Mouse (Mus musculus) C2C12 (cell line): ENCODE data around the gene Ids. TPM values are rescaled to one million over a fixed set of nuclear protein-coding genes. Genes with fewer than 3 reads are reported as not detected.
A peak's percentile ranks its signal among the peaks of the same experiment; 100 is the strongest.
"Not testable (repeated sequence)": the region's sequence is repeated elsewhere in the genome, so short reads cannot be mapped to it uniquely, and the experiment has no call there.

Experiments used
- H3K27me3 ChIP-seq: one replicate; pipeline ENCODE4 v1.6.1; 2011; ENCODE audit not compliant: control insufficient read depth, insufficient read depth, insufficient read length
- H3K36me3 ChIP-seq: one replicate; pipeline ENCODE4 v1.6.1; 2011; ENCODE audit not compliant: control insufficient read depth, insufficient read depth
- H3K4me3 ChIP-seq: one replicate; pipeline ENCODE4 v1.5.1; 2011; ENCODE audit warnings: mild to moderate bottlenecking, control low read depth; ENCODE audit not compliant: poor library complexity, insufficient read depth, severe bottlenecking
- H3K79me2 ChIP-seq: one replicate; pipeline ENCODE4 v1.6.1; 2011; ENCODE audit not compliant: control insufficient read depth, insufficient read depth
- H3K79me3 ChIP-seq: one replicate; pipeline ENCODE4 v1.6.1; 2011; ENCODE audit warnings: low read depth, control low read depth
- H3ac ChIP-seq: one replicate; pipeline ENCODE3; 2011; ENCODE audit warnings: low read depth; ENCODE audit not compliant: control insufficient read depth, insufficient read length
- CEBPB ChIP-seq: IDR thresholded peaks from one replicate; pipeline ENCODE4 v1.6.1; 2011; ENCODE audit warnings: low read depth, mild to moderate bottlenecking, control low read depth, moderate library complexity
- CTCF ChIP-seq: IDR thresholded peaks from one replicate; pipeline ENCODE4 v1.5.1; 2011; ENCODE audit not compliant: control insufficient read depth, insufficient read depth, insufficient read length
- FOSL1 ChIP-seq: IDR thresholded peaks from one replicate; pipeline ENCODE4 v1.8.0; 2011; ENCODE audit warnings: mild to moderate bottlenecking, low read length; ENCODE audit not compliant: poor library complexity, insufficient read depth, severe bottlenecking
- MAX ChIP-seq: IDR thresholded peaks from one replicate; pipeline ENCODE4 v1.6.1; 2011; ENCODE audit warnings: mild to moderate bottlenecking, control low read depth
- MYOD1 ChIP-seq: IDR thresholded peaks from one replicate; pipeline ENCODE4 v1.6.1; 2011; ENCODE audit warnings: low read depth; ENCODE audit not compliant: control insufficient read depth, insufficient read length
- MYOG ChIP-seq: IDR thresholded peaks from one replicate; pipeline ENCODE4 v1.6.1; 2011; ENCODE audit not compliant: control insufficient read depth, insufficient read length; ENCODE audit errors: extremely low read depth
- USF1 ChIP-seq: IDR thresholded peaks from one replicate; pipeline ENCODE4 v1.6.1; 2011; ENCODE audit warnings: low read depth, mild to moderate bottlenecking, control low read depth, moderate library complexity
- long read RNA-seq, 2 experiments: library from polyadenylated mRNA; unstranded; transcript quantifications; one replicate each; pipeline ENCODE4 v2.0.0; 2019 to 2020
- polyA plus RNA-seq: library from polyadenylated mRNA; unstranded; fragments of >200 nt; fragmentation: generic; extraction: Trizol; gene quantifications from one replicate; pipeline ENCODE4 v1.2.1, GENCODE M21; 2012; ENCODE audit warnings: missing spikeins

Gene Ids
- 5.6 TPM for polyA plus RNA-seq
- long read RNA-seq, experiment 1, partial matches to known transcripts: 0 of 2 reads
- long read RNA-seq, experiment 1, other reads (novel, unspliced or antisense): 2 of 2 reads
- long read RNA-seq, experiment 2, full-length matches to known transcripts: 2 of 2 reads
- long read RNA-seq, experiment 2, partial matches to known transcripts: 0 of 2 reads
- long read RNA-seq, experiment 2, other reads (novel, unspliced or antisense): 0 of 2 reads

DNA sequence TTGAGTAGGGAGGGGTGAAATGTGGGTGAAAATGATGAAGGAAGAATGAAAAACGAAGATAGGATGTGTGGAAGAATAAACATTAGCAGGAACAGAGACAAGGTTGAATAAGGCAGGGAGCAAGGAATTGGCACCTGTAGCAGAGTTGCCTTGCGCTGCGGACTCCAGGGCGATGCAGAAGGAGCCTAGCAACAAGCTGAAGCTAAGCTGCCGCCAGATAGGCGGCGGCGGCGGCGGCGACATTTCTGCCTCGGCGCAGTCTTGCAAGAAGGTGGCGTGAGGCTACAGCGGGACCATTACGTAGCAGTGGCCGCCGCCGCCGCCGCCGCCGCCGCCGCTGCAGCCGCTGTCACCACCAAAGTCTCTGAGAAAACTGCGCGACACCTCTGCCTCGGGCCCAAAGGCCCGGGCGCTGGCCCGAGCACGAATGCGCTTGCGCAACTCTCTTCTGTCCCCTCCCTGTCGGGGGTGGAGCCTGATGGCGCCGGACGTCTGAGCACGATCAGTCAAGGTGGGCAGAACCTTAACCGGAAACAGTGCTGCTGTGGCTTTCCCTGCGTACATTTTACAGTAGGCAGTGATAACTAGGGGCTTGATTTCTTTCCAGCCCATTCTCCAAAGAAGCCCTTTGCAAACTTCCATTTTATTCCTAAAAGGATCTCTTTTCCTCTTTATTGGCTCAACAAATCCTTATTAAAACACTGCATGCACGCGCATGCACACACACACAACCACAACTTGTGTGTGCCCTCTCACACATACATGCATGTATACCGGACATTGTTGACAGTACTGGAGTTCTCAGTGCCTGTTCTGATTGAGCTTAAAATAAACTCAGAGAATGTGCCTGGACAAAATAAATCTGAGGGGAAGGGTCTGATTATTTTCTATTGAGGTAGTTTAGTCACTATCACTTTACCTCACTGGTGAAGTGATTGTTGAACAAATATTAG lies at the start of gene Ids:
Gene Ids, minus strand, starts transcription at position 424 of the 953 bp plus-strand sequence.
- H3K4me3 ChIP-seq: peak within 1 kb of the TSS; percentile 21
- H3K79me3 ChIP-seq: no peaks in the 10 kb centered on the region
- no peaks in the 10 kb centered on the region for H3K27me3 ChIP-seq
- H3ac ChIP-seq: peak within 1 kb of the TSS; percentile 80
- no peaks in the 10 kb centered on the region for H3K79me2 ChIP-seq
- H3K36me3 ChIP-seq: no peaks in the 10 kb centered on the region
- no peak for TF ChIP-seq MYOD1
- TF ChIP-seq CEBPB: peak; percentile 80

DNA sequence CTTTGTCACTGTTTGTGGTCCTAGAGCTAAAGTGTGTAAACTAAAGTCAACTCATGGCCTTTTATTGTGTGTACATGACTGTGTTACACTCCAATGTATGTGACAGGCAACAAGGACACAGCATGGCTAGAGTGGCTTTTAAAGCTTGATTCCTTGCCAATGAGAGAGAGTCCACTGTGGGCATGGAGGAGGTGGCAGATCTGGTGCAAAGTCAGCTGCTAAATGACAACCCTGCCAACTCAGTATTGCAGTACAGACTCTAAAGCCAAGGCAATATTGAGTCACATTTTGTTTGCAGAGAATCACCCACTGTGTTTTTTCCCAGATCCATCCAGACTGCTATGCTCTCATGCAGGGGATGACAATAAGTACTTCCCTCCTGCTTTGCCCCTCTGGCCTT lies 27.8 kb upstream of the Ids start:
- not testable (repeated sequence) for H3K79me2 ChIP-seq, H3K27me3 ChIP-seq, H3K79me3 ChIP-seq, H3K4me3 ChIP-seq, H3ac ChIP-seq, H3K36me3 ChIP-seq

DNA sequence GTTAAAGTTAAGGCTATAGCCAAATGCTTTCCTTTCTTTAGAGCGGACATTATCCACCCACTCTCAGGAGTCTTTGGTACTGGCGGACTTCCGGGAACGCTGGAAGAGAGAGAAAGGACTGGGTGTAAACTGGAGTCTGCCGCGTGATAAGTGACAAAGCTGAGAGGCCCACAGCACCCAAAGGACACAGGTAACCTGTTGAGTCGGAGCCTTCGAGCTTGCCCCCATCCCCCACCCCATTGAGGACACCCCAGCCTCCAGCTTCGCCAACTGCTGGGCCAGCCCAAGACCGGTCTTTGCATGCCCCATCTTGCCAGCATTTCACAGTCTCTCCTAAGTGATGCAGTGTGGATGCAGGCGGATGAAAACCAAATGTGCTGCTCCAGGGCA lies 21.1 kb upstream of the Ids start:
- H3K79me2 ChIP-seq: no peaks in the 10 kb centered on the region
- H3K79me3 ChIP-seq: no peaks in the 10 kb centered on the region
- no peak for TF ChIP-seq MAX
- no peak for TF ChIP-seq MYOG
- no peak for TF ChIP-seq USF1
- no peak for TF ChIP-seq CTCF
- no peak for TF ChIP-seq MYOD1
- TF ChIP-seq CEBPB: no peak
- no peak for TF ChIP-seq FOSL1
- H3K36me3 ChIP-seq: peaks cover 8% of the 10 kb centered on the region
- H3K27me3 ChIP-seq: peaks cover 5% of the 10 kb centered on the region
- peak overlapping the region; percentile 35 for H3K4me3 ChIP-seq
- peak overlapping the region; percentile 57 for H3ac ChIP-seq

DNA sequence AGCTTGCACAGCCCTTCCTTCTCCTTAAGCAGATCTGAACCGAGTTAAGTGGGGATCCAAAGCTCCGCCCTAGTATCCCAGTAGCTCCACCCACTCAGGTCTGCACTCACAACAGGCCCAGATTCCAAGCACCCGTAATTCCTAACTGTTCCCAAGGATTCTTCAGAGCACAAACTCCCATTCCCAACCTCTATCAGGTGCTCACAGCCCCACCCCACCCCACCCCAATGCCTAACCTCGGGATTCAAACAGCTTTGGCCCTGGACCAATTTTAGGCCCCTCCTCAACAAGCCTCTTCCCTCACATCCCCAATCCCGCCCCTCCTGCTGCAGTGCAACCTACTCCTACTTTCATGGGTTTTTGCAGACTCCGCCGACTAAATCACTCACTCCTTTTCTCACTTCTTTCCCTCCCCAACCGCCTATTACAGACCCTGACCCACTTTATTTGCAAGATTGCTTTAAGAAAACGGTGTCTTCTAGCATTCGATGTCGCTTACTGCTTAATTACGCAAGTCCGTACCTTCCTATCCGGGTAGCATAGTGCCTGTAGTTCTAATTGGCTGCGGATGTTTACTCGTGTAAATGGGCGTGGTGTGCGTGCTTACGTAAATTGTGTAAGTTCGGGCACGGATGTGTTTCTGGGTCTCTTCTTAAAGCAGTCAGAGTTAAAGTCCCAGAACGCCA lies 20.5 kb upstream of the Ids start, which contains the start of gene 1110012L19Rik:
Gene 1110012L19Rik, plus strand, starts transcription at position 602 of the 686 bp plus-strand sequence.
- Histone ChIP-seq H3K4me3 (peak within 1 kb of the TSS; percentile 35), H3K79me2 (no peaks in the 10 kb centered on the region), H3K36me3 (peaks cover 8% of the 10 kb centered on the region), H3K79me3 (no peaks in the 10 kb centered on the region), H3ac (peak within 1 kb of the TSS; percentile 57), H3K27me3 (peaks cover 5% of the 10 kb centered on the region)
- TF ChIP-seq CTCF: no peak
- peak; percentile 84 for TF ChIP-seq CEBPB

DNA sequence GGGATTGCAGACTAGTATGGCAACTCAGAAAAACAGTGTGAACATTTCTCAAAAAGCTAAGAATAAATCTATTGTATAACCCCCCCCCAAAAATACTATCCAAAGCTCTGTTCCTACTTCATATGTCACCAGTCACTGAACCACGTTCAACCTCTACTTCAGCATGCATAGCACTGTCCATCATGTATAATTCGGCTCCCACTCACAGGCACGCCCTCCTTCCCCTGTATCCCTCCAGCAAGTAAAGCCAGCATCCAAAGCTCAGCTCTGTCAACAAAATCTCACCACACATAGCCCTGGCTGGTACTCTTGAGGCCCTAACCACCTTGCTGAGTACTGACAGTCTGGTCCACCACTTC lies 20.0 kb upstream of the Ids start:
- Histone ChIP-seq H3K36me3 (peaks cover 8% of the 10 kb centered on the region), H3K79me2 (no peaks in the 10 kb centered on the region), H3K27me3 (peaks cover 5% of the 10 kb centered on the region), H3ac (peak overlapping the region; percentile 53), H3K79me3 (no peaks in the 10 kb centered on the region), H3K4me3 (peak overlapping the region; percentile 35)
- TF ChIP-seq MYOG (no peak), FOSL1 (no peak), MYOD1 (no peak), CEBPB (no peak)

DNA sequence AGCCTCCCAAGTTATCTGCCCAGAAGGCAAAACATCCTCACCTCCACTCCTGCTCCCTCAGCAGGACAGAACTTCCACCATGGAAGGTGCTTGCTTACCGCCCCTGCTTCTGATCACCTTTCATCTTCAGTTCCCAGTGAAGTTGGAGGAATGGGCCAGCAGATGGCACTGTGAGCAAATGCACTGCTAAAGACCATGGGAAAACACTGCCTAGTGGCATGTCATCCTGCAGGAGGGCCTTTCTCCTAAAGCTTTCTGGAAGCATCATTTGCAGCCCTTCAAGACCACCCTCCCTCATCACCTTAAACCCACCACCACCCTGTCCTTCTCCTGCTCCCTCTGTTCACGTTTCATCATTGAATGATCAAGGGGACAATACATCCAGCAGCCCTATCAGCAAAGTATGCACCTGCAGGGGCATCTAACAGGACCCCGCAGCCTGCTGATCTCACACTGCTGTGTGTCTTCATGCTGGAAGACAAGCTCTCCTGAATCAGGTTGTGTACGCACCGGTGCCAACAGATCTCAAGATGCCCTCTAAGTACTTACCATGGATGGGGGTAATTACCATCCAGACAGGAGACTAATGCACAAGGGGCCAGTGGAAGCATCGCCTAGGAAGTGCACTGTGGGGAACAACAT lies 9.7 kb upstream of the Ids start:
- H3K79me2 ChIP-seq, H3K79me3 ChIP-seq, H3K4me3 ChIP-seq, H3ac ChIP-seq, H3K27me3 ChIP-seq, H3K36me3 ChIP-seq: not testable (repeated sequence)

DNA sequence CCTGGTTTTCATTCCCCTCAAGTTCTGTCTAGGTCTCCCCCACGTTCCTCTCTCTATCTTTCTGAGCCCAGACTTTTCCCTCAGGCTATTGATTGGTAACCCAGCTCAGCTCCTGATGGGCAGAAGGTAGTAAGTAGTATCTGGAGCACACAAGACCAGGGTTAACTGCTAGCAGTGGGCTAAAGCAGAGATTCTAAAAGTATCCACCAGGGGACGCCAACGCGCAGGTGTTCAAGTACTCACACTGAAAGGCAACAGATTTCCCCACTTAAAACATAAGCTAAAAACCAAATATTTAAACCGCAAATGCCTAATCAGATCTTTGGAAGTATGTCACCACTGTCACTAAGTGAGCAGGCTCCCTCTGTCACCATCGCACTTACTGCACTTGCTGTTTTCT lies 4.9 kb upstream of the Ids start:
- H3ac ChIP-seq, H3K4me3 ChIP-seq, H3K36me3 ChIP-seq, H3K79me2 ChIP-seq, H3K27me3 ChIP-seq, H3K79me3 ChIP-seq: not testable (repeated sequence)
